Mouse (Mus musculus): Measurements from ENCODE around the gene Ephb1.

DNA sequence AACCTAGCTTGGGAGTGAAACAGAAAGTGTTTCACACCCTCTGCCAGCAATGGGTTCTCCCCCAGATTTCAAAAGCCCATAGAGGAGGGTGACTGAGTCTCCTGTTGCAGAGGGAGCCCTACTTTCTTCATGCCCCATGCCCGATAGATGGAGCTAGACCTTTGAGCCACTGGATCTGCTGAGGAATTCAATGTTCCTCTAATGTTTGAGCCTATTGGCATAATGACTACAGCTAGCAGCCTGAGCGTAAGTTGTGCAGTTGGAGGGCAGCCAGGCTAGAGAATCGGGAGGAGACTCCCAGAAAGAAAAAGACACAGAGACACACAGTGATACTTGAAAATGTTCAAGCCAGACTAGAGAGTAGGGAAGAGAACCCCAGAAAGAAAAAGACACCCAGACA lies 246.5 kb downstream of the Ephb1 start:
- TF ChIP-seq CTCF (IDR thresholded peaks at IDR 0.05; ENCODE audit: control insufficient read depth, insufficient read depth, insufficient replicate concordance, low read depth, low read length) (no peak), POLR2A (IDR thresholded peaks at IDR 0.05; ENCODE audit: control insufficient read depth, low read depth, low read length) (no peak)
